Mouse (Mus musculus): ENCODE measurements at regions not wholly inside any gene's neighbourhood (a gene's known extent, or its start where the extent isn't known, plus 50 kb on each side); places are given as distances from the start of the nearest gene placed in this dataset.

DNA sequence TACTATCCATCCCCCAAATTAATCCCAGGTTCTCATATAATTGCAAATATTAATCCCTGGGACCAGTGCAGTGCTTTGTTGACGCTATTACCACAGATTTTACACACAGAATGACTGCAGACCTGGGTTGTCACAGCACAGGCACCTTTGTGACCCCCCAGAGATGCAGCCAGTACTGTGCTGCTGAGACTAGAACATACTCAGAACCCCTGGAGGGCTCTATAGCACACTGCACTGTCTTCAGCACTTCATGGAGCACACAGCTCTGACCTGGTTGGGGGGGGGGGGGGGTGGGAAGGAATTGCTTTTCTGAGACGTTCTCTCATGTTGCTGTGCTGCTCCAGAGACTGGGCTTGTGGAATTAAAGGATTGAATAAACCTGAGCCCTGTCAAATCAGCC, 154.9 kb upstream of the Gm34302 start:
- H3K4me1 ChIP-seq, result no peaks in the 10 kb centered on the region
- no peaks in the 10 kb centered on the region for H3K36me3 ChIP-seq (replicated peaks)
- H3K27ac ChIP-seq (replicated peaks), result no peak overlapping the region
- no peak overlapping the region for H3K4me3 ChIP-seq
- no peaks in the 10 kb centered on the region for H3K9me3 ChIP-seq
- WGBS, result 54% methylated on average over 2 of the region's 2 CpGs
- no peaks in the 10 kb centered on the region for H3K27me3 ChIP-seq (replicated peaks; ENCODE audit: low read depth, poor library complexity, severe bottlenecking)
- no peak for DNase-seq (ENCODE audit: low spot score)

DNA sequence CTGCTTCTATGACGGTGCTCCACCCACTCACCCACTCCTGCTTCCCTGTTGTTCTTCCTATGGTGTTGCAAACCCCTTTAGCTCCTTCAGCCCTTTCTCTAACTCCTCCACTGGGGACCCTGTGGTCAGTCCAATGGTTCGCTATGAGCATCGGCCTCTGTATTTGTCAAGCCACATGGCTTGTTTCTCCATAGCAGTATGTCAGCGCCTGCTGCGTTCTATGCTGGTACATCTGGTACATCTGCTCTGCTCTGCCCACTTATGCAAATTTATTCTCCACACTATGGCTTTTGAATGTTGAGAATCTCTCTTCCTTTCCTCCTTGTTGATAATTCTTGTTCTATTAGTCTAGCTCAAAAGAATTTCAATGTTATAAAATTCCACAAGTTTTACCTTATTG, 154.2 kb upstream of the Gm34302 start:
- Histone ChIP-seq H3K9me3 (no peaks in the 10 kb centered on the region), H3K4me3 (no peak overlapping the region), H3K36me3 (replicated peaks) (no peaks in the 10 kb centered on the region), H3K27me3 (replicated peaks; ENCODE audit: low read depth, poor library complexity, severe bottlenecking) (no peaks in the 10 kb centered on the region), H3K27ac (replicated peaks) (no peak overlapping the region), H3K4me1 (no peaks in the 10 kb centered on the region)
- no peak for DNase-seq (ENCODE audit: low spot score)
- 83% methylated on average over 5 of the region's 5 CpGs for WGBS

DNA sequence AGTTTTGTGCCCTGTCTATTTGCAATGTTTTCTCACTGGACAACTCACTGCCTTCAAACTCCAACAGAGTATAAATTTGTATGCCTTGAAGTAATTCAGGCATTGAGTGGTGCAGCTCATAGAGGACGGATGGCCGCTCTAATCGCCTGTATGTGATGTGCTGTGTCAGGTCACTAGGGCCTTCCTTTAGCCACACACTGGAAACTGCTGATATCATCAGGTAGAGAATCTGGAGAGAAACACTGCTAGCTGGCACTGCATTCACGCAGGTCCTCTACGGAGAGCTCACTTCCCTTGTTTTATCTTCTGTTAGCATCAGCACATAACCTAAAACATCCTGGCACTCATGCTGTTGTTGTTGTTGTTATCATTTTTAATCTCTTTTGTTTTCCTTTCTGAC, 144.0 kb upstream of the Gm34302 start:
- no peak for DNase-seq (ENCODE audit: low spot score)
- no peaks in the 10 kb centered on the region for H3K4me1 ChIP-seq
- H3K27ac ChIP-seq (replicated peaks), result no peak overlapping the region
- no peaks in the 10 kb centered on the region for H3K36me3 ChIP-seq (replicated peaks)
- 85% methylated on average over 5 of the region's 5 CpGs for WGBS
- H3K4me3 ChIP-seq, result no peak overlapping the region
- H3K27me3 ChIP-seq (replicated peaks; ENCODE audit: low read depth, poor library complexity, severe bottlenecking), result no peaks in the 10 kb centered on the region
- no peaks in the 10 kb centered on the region for H3K9me3 ChIP-seq

DNA sequence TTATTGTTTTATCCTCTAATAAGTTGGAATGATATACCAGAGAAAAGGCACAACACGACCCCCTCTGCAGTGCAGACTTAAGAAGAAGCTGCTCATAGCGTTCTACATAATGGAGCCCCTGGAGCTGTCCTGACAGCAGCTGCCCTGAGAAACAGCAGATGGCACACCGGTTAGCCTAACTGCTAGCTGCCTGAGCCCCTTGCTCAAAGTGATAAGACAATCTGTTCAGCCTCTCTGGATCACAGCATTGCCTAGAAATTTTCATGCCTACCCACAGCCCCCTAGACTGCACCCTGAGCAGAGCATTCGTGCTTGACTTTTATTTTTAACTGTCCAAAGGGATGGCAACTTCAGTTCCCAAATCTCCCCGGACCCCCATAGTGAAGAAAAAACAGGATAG, 132.4 kb upstream of the Gm34302 start:
- H3K36me3 ChIP-seq (replicated peaks), result no peaks in the 10 kb centered on the region
- peak; percentile 11 for DNase-seq (ENCODE audit: low spot score)
- WGBS, result 42% methylated on average over 5 of the region's 5 CpGs
- no peaks in the 10 kb centered on the region for H3K27me3 ChIP-seq (replicated peaks; ENCODE audit: low read depth, poor library complexity, severe bottlenecking)
- peak overlapping the region; percentile 10; the same call in 1 of the 2 replicates for H3K27ac ChIP-seq (replicated peaks)
- no peaks in the 10 kb centered on the region for H3K9me3 ChIP-seq
- no peak overlapping the region for H3K4me3 ChIP-seq
- 0 out of 2 replicates have a peak, but pooled peaks cover 5% of the 10 kb centered on the region for H3K4me1 ChIP-seq

DNA sequence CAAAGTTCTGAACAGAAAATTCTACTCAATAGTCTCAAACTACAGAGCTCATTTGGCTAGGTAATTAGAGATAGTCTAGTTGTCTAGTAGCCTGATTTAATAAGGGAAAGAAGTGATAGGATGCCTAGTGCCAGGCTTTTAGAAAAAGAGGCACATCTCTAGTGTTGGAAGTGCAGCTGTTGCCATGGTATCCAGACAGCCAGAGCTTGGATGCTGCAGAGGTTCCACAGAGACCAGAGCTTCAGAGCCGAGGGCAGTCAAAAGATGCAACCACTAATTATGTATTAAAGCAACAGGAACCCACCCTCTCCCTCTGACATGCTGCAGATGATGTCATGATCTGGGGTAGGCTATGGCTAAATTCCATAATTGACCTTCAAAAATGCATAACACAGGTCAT, 130.0 kb upstream of the Gm34302 start:
- H3K4me1 ChIP-seq, result peaks cover 15% of the 10 kb centered on the region
- 56% methylated on average over 1 of the region's 1 CpGs for WGBS
- H3K4me3 ChIP-seq, result no peak overlapping the region
- DNase-seq (ENCODE audit: low spot score), result no peak
- no peaks in the 10 kb centered on the region for H3K9me3 ChIP-seq
- no peaks in the 10 kb centered on the region for H3K36me3 ChIP-seq (replicated peaks)
- H3K27ac ChIP-seq (replicated peaks), result no peak overlapping the region
- no peaks in the 10 kb centered on the region for H3K27me3 ChIP-seq (replicated peaks; ENCODE audit: low read depth, poor library complexity, severe bottlenecking)

DNA sequence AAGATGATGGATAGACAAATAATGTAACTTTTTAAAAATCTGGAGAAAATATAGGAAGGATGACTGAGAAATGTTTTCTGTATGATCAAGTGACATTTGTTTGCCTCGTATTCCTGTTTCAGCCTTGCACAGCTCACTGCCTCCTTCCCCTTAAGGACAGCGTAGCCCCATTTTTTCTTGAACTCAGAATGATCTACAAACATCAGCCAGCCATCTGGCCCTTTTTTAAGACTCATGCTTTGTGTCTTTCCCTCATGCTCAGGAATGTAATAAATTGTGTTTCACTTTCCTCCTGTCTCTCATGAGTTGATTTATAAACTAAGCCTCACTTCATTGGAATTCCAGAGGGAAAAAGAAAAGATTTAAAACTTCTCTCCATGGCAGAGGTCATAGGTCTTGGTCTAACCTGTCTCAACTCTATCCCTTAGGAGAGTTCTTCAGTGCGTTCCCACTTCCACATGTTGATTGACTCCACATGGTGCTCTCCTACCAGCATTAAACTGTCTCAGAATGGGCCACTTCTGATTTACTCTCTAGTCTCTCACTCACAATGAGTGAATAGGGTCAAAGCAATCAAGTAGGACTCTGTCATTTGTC, 129.2 kb upstream of the Gm34302 start:
- Histone ChIP-seq H3K27me3 (replicated peaks; ENCODE audit: low read depth, poor library complexity, severe bottlenecking) (no peaks in the 10 kb centered on the region), H3K4me1 (peaks cover 15% of the 10 kb centered on the region), H3K4me3 (no peak overlapping the region), H3K9me3 (no peaks in the 10 kb centered on the region), H3K27ac (replicated peaks) (no peak overlapping the region), H3K36me3 (replicated peaks) (no peaks in the 10 kb centered on the region)
- DNase-seq (ENCODE audit: low spot score), result no peak
- 56% methylated on average over 3 of the region's 3 CpGs for WGBS

DNA sequence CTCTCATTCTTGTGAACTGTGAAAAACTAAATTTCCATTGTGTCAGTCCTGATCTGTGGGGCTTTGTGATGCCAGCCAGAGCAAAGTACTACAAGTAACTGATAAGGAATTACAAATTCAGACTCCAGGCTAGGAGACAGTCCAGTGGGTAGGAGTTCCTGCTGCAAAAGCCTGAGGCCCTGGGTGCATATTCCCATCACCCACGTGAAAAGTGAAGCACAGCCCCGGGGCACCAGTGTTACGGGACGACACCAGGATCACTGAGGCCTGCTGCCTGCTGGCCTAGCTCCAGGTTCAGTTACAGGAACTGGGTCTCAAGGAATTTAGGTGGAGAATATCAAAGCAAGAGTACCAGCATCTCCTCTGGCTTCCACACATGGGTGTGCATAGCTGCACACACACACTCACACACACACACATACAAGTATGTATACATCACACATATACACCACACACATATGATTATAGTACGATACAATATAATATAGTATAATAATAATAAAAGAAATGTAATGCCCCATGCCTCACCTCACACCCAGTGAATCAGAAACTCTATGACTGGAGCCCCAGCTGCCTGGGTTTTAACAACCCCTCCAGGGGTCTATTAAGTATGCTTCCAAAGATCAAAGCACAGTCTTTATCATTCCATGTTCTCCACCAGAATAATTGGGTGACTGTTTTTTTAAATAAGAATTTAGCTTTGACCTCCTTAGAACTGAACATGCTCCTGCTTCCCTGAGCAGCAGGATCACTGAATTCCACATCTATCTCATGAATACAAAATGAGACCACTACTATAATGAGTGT, 126.6 kb upstream of the Gm34302 start:
- WGBS, result 33% methylated on average over 5 of the region's 5 CpGs
- H3K4me3 ChIP-seq, result peak overlapping the region; percentile 34; the same call in 1 of the 2 replicates
- no peaks in the 10 kb centered on the region for H3K27me3 ChIP-seq (replicated peaks; ENCODE audit: low read depth, poor library complexity, severe bottlenecking)

DNA sequence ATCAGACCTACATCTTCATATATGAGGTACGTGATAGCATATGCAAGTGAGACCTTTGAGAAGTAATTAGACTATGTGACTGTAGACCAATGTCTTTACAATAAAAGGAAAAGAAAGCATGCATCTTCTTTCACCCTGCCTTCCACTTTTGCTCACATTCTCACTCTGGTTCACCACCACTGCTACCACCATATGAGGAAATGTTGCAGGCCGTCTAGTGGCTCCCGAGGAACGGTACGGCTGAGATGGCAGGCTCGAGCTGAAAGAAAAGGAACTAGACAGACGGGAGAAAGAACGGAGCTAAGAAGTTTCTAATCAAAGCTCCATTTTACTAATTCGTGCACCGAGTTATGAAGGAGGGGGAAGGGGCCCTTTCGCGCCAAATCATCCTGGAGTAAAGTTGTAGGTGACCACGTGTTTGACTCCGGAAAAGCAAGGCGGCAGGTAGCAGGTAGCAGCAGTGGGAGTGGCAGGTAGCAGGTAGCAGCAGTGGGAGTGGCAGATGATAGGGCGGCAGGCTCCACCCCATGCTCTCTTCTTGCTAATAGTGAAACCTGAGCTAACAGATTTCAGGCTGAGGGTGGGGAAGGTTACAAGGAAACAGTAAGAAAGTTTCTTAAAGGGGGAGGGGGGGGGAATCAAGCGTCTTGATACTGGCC, 125.9 kb upstream of the Gm34302 start:
- H3K9me3 ChIP-seq, result no peaks in the 10 kb centered on the region
- no peaks in the 10 kb centered on the region for H3K27me3 ChIP-seq (replicated peaks; ENCODE audit: low read depth, poor library complexity, severe bottlenecking)
- peak overlapping the region; percentile 34; the same call in 1 of the 2 replicates for H3K4me3 ChIP-seq
- 24% methylated on average over 17 of the region's 17 CpGs for WGBS
- H3K36me3 ChIP-seq (replicated peaks), result no peaks in the 10 kb centered on the region
- no peak overlapping the region for H3K27ac ChIP-seq (replicated peaks)
- H3K4me1 ChIP-seq, result peaks cover 15% of the 10 kb centered on the region
- peak; percentile 26 for DNase-seq (ENCODE audit: low spot score)

More for the DNA sequence above, 126.6 kb upstream of the Gm34302 start:
- H3K27ac ChIP-seq (replicated peaks), result no peak overlapping the region
- H3K4me1 ChIP-seq, result peaks cover 15% of the 10 kb centered on the region
- no peaks in the 10 kb centered on the region for H3K36me3 ChIP-seq (replicated peaks)
- DNase-seq (ENCODE audit: low spot score), result peak; percentile 11
- no peaks in the 10 kb centered on the region for H3K9me3 ChIP-seq

DNA sequence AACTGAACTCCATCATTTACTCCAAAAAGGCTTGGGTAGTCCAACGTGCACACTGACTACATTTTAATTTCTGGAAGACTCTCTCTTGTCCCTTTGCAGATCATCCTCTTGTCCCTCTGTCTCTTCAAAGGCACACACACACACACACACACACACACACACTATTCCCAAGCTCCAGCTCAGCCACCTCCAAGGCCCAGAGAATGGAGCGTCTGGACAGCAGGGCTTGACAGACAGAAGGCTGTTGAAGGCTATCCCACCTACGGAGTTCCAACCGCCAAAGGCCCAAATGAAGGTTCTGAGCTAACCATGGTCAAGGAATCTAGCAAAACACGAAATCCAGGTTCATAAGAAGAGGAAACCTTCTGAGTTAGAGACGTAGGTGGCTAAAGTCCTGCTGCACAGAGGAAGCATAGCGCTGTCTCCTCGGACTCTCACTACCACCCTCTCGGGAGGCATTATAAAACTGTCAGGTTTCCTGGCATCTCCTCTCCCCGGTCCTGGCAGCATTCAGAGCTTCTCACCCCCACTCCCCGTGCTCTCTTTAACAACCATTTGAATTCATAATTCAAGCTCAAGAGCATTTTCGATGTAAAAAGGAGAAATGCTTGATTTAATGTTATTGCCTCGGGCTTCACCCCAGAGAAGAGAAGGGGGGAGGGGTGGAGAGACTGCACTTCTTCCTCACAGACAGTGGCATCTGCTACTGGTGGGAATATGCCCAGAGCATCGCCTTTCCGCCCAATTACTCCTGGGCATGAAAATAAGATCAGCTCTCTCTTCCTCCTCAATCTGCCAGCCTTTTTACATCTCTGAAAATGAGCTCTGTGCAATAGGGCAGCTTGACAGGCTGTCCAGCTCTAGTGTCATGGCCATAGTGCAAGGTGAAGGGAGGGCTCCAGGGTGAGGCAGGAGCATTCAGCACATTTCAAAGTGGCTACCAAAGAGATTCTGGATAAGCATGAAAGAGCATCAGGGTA, 99.3 kb upstream of the Gm34302 start:
- WGBS, result 90% methylated on average over 15 of the region's 15 CpGs
- Histone ChIP-seq H3K36me3 (replicated peaks) (no peaks in the 10 kb centered on the region), H3K4me3 (no peak overlapping the region), H3K27me3 (replicated peaks; ENCODE audit: low read depth, poor library complexity, severe bottlenecking) (no peaks in the 10 kb centered on the region), H3K4me1 (no peaks in the 10 kb centered on the region), H3K9me3 (no peaks in the 10 kb centered on the region), H3K27ac (replicated peaks) (no peak overlapping the region)
- no peak for DNase-seq (ENCODE audit: low spot score)

DNA sequence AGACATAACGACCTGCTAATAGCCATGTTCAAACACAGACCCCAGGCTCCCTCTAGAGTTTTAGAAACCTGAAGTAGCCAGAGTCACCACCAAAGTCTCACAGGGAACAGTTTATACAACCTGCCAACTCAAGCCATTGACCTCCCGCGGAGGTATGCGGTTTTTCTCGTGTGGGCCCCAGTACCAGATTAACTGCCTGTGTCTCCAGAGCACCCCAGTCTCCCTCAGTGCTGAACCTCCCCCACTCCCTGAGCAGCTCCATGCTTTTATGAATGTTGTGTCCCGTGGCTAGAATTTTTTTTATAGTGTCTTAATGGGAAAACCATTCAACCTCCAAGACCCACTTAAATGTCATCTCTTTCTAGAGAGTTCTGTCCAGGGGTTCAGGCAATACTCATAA, 98.5 kb upstream of the Gm34302 start:
- DNase-seq (ENCODE audit: low spot score), result no peak
- 73% methylated on average over 6 of the region's 6 CpGs for WGBS
- Histone ChIP-seq H3K27ac (replicated peaks) (no peak overlapping the region), H3K36me3 (replicated peaks) (no peaks in the 10 kb centered on the region), H3K4me1 (no peaks in the 10 kb centered on the region), H3K4me3 (no peak overlapping the region), H3K27me3 (replicated peaks; ENCODE audit: low read depth, poor library complexity, severe bottlenecking) (no peaks in the 10 kb centered on the region), H3K9me3 (no peaks in the 10 kb centered on the region)

DNA sequence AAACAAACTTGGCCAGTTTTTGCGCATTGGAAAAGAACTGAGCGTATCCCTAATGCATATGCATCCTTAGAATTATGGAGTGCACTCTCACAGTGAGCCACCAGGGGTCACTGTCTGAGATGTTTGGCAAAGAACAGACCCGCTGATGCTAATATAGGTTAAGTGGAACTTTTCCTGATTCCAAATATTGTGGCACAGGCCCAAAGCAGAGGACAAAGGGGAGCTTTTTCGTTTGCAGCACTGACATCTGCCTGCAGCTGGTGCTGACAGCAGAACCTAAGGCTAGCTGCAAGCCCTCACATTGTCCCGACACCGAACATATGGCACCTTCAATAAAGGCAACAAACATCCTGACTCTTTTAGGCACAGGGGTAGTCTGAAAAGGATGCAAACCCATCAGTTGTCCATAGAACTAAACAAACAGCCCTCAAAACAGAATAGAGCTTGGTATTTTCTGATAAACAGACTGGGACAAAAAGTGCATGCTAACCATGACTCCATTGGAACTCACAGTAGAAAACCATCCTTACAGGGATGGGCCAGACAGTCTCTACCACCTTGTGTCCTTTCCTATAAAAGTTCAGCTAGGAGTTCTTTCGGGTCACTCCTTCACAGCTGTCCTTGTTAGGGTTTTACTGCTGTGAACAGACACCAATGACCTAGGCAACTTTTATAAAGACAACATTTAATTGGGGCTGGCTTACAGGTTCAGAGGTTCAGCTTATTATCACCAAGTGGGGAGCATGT, 87.1 kb upstream of the Gm34302 start:
- Histone ChIP-seq H3K27me3 (replicated peaks; ENCODE audit: low read depth, poor library complexity, severe bottlenecking) (no peaks in the 10 kb centered on the region), H3K4me1 (no peaks in the 10 kb centered on the region), H3K4me3 (no peak overlapping the region), H3K36me3 (replicated peaks) (no peaks in the 10 kb centered on the region), H3K9me3 (no peaks in the 10 kb centered on the region), H3K27ac (replicated peaks) (no peak overlapping the region)
- peak; percentile 78 for DNase-seq (ENCODE audit: low spot score)
- WGBS, result 62% methylated on average over 7 of the region's 7 CpGs
